Mouse (Mus musculus): ENCODE results near the gene Pxk. TPM values are rescaled to one million over a fixed set of nuclear protein-coding genes. Genes with fewer than 3 reads are reported as not detected.

Gene Pxk
- total RNA-seq, 2 experiments from 2014 or later: 36.7 to 37.9 TPM

DNA sequence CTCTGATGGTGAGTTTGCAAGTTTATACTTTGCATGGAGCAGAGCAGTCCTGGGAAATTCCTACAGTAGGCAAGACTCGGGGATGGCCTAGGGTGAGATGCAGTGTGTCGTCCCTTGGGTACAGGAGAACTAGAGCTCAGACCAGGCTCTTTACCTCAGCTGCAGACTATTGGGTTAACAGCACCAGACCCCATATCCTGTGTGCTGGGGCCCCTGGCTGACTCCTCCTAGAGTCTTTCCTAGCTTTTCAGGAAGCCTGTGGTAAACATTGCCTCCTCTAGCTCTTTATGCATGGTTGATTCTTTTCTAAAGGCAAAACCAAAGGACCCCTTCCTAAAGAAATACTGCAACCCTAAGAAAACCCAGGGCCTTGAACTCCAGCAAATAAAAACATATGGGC is 43.1 kb downstream of the Pxk start:
- DNase-seq (ENCODE audit: low spot score in 2 of 2): no peak

DNA sequence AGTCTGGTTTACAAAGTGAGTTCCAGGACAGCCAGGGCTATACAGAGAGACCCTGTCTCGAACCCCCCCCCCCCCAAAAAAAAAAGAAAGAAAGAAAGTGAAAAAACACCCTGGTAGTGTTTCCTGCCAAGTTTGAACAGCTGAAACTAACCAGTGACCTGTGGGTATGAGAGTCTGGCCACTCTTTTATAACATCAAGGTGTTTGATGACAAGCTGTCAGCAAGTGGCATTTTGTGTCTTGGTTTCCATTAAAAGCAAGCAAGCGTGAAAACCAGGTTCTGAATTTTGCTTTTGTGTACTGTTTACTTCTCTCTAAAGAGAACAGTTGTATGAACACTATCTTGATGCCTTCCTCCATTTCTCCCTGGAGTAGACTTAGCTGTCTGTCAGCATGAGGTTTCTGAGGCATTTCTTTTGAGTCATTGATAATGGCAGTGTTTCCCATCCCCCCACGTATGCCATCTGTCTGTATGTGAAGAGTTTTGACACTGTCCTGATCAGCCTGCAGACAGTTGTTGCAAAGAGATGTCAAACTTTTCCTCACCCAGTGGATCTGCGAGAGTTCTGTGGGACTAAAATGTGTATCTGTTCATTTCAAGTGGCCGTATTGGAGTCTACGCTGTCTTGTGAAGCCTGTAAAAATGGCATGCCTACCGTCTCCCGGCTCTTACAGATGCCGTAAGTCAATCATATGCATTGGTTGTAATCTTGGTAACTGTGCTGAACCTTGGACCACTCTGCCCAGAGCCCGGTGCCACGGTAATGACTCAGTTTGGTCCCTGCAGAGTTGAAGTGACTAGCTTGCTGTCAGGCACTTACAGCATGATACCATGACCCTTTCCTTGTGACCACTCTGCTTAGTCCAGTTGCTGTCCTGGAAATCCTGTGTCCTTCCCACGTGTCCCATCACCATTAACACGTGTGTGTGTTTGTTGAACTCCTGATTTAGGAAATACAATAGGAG is 47.9 kb downstream of the Pxk start:
- no peak for DNase-seq (ENCODE audit: low spot score in 2 of 2)

GRCm38 (mm10) chr14:8146611-8147223 is 48.7 kb downstream of the Pxk start:
- no peak for DNase-seq (ENCODE audit: low spot score in 2 of 2)

DNA sequence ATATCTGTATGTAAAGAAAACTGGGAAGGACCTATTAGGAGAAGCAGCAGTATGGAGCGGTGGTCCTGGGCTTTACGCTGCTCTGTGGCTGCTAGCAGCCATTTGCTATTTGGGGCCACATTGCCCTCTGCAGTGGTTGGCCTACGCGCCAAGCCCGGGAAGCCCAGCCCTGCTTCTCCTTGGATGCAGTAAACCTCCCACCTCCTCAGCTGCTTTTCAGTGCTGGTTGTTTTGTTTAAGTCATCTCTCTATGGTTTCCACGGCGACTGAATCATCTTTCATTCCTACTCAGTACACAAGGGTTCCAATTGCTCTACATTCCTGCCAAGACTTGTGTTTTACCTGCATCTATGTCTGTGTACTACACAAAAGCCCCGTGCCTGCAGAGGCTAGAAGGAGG is 50.8 kb downstream of the Pxk start:
- peak in 1 of 2 experiments; percentile 45 for DNase-seq (ENCODE audit: low spot score in 2 of 2)

DNA sequence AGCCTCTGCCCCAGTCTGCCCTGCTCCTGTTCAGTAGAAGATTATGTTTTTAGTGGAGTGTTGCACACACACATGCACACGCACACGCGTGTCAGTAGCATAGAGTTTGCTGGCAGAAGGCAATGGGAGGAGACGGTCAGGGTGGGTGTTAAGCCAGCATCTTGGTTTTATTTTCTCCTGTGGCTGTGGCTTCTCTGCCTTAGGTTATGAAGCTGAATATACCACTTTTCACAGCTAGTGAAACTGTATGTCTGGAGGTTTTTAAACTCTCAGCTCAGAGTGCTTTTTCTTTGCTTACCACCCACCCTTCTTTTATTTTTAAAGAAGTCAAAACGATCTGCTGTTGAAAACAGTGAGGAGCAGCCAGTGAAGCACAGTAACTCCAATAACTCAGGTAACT is 53.7 kb downstream of the Pxk start:
- peak in 1 of 2 experiments; percentile 12 for DNase-seq (ENCODE audit: low spot score in 2 of 2)

DNA sequence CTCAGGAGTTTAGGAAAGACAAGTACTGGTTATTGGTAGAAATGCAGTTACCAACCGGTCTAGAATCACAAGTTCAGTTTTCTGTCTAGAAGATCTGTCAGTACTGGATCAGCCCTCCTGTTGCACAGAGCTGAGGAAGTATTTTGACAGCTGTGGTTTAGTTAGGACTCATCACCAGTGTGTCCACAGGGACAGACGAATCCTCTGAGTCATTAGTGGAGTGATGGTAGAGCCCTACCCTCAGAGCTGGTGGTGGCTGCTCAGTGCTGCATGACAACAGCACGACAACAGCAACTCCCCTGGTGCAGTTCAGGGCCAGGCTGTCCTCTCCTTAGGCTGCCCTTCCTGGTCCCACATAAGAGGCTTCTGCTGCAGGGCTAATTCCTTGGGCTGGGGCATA is 56.1 kb downstream of the Pxk start:
- no peak for DNase-seq (ENCODE audit: low spot score in 2 of 2)

DNA sequence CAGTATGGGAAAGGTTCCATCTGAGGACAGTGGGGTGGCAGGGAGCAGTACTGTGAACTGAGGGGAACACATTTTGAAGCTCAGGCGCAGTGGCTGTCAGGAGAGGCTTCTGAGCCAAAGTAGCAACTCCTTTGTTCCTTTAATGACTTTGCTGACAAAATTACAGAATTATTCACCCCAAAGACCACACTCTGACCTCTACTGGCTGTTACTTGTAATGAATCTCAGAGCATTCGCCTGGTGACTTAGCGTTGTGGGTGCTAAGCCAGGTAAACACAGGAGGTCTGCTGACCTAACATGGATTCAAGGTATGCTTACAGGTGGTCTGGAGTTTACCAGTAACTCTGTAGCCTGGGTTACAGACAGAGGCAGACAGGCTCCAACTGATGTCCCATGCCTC is 58.9 kb downstream of the Pxk start:
- DNase-seq (ENCODE audit: low spot score in 2 of 2): no peak

DNA sequence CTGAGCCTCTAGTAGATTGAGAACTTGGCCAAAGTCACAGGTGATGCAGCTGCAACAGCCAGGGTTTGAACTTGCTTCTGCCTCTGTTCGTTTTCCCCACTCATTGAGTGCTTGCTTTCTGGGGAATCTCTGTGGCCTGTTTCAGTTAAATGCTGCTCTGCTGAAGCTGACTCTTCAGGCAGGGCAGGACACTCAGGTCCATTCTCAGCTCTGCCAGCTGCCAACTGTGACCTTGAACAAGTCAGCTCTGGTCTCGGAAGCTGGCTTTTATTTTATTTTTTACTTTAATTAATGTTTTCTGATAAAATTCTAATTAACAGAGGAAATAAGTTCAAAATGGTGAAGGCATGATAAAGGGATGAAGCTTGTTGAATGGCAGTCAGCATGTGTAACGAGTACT is 60.7 kb downstream of the Pxk start:
- no peak for DNase-seq (ENCODE audit: low spot score in 2 of 2)

DNA sequence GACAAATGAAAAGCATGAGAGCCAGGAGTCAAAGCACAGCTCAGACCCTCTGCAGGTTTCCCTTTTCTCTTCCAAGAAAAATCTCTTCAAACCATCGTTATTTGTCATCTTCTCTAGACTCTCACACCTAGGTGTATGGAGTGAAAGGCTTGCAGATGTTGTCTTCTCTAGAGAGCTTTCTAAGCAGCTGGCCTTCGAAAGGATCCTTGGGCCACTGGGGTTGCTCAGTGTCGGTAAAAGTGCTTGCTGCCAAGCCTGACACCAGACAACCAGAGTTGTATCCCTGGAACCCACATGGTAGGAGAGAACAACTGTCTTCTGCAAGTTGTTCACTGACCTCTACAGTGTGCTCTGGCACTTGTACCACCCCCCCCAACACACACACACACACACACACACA is 61.1 kb downstream of the Pxk start:
- no peak for DNase-seq (ENCODE audit: low spot score in 2 of 2)

GRCm38 (mm10) chr14:8161777-8162176 is 63.8 kb downstream of the Pxk start:
- DNase-seq (ENCODE audit: low spot score in 2 of 2): peak in 1 of 2 experiments; percentile 12

DNA sequence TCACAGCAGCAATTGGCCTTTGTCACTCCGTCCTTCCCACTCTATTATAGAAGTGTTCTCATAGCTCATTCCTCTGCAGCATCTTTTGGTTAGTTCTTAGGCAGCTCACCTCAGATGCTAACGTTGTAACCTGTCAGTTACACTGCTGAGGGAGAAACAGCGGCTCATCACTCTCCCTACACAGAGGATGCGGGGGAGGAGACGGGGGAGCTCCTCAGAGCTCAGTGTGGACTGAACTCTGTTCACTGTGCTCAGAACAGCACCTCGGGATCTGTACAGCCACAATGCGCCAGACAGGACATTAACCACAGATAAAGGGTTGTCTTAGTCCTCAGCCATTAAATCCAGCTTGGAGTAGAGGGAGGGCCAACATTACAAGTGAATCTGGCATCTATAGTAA is 66.5 kb downstream of the Pxk start:
- peak in 1 of 2 experiments; percentile 17 for DNase-seq (ENCODE audit: low spot score in 2 of 2)

DNA sequence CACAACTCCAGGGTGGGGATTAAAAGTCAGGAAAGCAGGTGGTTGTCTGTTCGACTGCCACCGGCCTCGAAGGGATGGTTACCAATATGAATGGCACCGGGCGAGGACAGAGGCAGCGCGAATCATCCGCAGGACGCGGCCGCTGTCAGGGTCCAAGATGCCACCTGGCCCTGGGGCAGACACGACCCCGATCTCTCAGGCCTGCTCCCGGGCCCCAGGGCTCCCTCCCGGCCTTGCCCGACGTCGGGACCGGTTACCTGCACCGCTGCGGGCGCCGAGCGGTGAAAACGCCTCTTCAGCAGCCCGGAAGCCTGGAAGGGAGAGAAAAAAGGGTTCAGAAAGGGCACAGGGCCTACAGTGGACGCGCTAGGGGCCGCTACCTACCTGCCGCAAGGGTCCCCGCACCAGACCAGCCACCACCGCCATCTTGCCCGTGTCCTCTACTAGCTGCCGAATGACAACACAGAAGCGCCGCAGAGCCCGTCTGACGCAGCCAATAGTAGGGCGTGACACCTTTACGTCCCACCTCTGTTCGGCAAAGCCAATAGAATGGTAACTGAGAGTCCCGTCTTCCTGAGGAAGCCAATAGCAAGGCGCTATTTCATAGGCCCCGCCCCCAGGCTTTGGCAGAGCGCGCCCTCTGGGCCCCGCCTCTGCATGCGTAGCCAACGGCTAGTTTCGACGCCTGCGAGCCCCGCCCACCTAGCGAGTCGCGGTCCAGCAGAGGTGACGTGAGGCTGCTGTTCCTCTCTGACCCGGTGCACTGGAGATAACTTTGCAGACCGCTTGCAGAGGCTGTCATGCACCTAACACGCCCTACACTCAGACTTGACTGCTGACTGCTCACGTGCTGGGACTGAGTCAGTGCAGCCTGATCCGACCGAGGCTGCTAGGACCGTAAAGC is 74.7 kb downstream of the Pxk start, which contains the start of gene Pdhb:
Gene Pdhb, minus strand, starts transcription at position 519 of the 904 bp plus-strand sequence.
- DNase-seq (ENCODE audit: low spot score in 2 of 2): peak; percentile 98 to 99

DNA sequence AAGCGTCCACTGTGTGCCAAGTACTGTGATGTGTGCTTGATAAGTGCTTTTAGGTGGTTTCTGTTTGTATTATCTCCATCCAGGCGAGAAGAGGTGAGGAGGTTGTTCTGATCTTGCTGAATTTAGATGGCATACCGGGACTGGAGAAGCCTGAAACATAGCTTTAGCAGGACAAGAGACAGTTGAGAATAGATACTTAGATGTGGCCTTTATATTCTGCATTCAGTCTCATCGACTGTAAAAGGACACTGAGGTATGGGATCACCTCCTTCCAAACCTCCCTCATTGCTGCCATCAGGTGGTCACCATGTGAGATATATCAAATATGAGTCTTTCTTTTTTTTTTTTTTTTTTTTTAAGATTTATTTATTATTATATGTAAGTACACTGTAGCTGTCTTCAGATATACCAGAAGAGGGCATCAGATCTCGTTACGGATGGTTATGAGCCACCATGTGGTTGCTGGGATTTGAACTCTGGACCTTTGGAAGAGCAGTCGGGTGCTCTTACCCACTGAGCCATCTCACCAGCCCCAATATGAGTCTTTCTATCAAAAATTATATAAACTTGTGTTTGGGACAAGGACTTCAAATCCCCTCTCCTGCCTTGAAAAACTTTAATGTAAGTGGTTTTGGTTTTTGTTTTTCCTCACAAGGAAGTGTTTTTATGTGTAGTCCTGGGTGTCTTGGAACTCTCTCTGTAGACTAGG is 75.7 kb downstream of the Pxk start:
- peak in 1 of 2 experiments; percentile 16 for DNase-seq (ENCODE audit: low spot score in 2 of 2)

DNA sequence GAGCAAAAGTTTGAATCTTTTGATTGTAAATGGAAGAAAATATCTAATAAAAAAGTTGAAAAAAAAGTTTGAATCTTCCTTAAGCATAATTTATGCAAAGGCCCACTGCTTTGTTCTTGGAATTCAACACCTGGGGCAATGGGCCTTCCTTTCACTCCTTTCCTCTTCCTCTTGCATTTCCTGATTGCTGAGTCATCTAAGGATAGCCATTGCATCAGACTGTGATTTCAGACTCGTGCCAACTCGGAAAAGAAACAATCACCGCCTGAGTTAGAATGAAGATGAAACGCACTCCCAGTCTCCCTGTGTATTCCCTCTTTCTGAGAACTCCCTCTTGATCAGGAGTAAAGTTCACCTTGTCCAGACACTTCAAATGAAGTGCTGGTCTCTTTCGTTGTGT is 76.6 kb downstream of the Pxk start:
- no peak for DNase-seq (ENCODE audit: low spot score in 2 of 2)

GRCm38 (mm10) chr14:8176251-8176650 is 78.2 kb downstream of the Pxk start:
- DNase-seq (ENCODE audit: low spot score in 2 of 2): no peak

GRCm38 (mm10) chr14:8180371-8181035 is 82.5 kb downstream of the Pxk start:
- DNase-seq (ENCODE audit: low spot score in 2 of 2): no peak

GRCm38 (mm10) chr14:8183330-8183729 is 85.3 kb downstream of the Pxk start:
- DNase-seq (ENCODE audit: low spot score in 2 of 2): no peak

GRCm38 (mm10) chr14:8186278-8187045 is 88.5 kb downstream of the Pxk start:
- peak; percentile 74 to 81 for DNase-seq (ENCODE audit: low spot score in 2 of 2)

GRCm38 (mm10) chr14:8190556-8190955 is 92.5 kb downstream of the Pxk start:
- no peak for DNase-seq (ENCODE audit: low spot score in 2 of 2)
